Mouse (Mus musculus) left cerebral cortex, postnatal 25 days (tissue): ENCODE results near the gene Thy1. TPM values are rescaled to one million over a fixed set of nuclear protein-coding genes. Genes with fewer than 3 reads are reported as not detected.

Experiments used
- DNase-seq, 2 experiments: peaks; one replicate each; pipeline ENCODE4 v3.0.0; 2022; ENCODE audit warnings: low spot score in 2 of 2, mixed read lengths in 1 of 2
- intact Hi-C: fragments of 180-260 bp; cut with DNase I; formaldehyde crosslinking; loops from one replicate; pipeline ENCODE4 v1.15.1; 2025
- total RNA-seq, 2 experiments: library from RNA; stranded (reverse); gene quantifications; 2 replicates each; pipeline ENCODE4 v1.2.3; 2021

Gene Thy1
- total RNA-seq, 2 experiments from 2014 or later: 826 to 894 TPM

- intact Hi-C loops: no loop called here
- DNase-seq: no peak
Observed at GRCm38 (mm10) chr9:44078136-44078797, 35.1 kb downstream of the Thy1 start.

- intact Hi-C loops: no loop called here
Observed at GRCm38 (mm10) chr9:44078955-44079756, 36.0 kb downstream of the Thy1 start.

DNA sequence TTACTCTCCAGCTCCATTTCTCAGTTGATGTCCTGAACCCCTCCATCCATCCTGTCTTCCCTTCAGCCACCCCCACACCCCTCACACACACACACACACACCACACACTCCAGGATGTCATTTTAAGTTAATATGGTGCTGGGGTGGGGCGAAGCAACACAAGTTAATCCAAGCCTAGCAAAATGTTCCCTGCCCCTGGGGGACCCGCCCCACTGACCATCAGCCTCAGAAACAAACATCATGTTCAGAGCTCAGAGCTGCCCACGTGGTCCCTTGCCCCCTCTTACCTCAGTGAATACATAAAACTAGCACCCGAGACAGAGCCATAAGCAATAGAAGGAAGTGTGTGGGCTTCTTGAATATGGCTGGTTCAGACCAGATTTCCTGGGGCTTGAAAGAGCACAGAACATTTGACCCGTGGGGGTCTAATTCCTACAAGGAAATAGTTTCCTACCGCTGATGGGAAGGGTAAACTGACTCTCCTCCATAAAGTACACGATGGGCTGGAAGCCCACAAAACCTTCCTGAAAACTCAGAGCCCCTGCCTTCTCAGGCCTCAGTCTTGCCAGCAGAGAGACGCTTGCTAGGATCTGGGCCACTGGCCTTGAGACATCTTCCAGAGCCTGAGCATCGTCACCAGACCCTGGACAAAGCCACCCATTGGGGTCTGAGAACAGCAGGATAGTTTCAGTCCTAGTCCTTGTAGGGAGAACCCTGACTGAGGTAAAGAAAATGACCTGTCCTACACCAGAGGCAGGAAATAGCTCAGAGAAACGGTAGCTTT is 37.0 kb downstream of the Thy1 start:
- intact Hi-C loops: loop anchor here (5.0 kb wide), 1 partner anchor 533 kb away; no protein-coding TSS in a partner anchor
- DNase-seq: peak in 1 of 2 experiments; percentile 2

More at GRCm38 (mm10) chr9:44078955-44079756, 36.0 kb downstream of the Thy1 start:
- peak; percentile 57 to 75 for DNase-seq

DNA sequence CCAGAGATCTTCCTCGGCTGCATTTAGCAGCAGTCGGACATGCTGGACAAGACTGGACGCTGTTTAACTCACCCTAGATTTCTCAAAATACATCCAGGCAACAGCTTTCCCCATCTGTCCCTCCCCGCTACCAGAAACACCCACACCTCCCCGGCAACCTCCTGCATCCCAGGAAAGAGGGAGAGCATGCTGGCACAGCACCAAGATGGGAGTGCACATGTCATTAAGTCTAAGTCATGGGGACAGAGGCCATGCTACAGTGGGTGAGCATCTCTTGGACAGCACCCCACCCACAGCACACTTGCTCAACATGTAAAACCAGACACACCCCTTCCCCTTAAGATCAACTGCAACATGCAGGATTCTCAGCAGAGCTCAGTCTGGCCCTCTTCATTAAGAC is 37.8 kb downstream of the Thy1 start:
- peak; percentile 57 to 83 for DNase-seq
- intact Hi-C loops: loop anchor here (5.0 kb wide), 1 partner anchor 534 kb away; no protein-coding TSS in a partner anchor

DNA sequence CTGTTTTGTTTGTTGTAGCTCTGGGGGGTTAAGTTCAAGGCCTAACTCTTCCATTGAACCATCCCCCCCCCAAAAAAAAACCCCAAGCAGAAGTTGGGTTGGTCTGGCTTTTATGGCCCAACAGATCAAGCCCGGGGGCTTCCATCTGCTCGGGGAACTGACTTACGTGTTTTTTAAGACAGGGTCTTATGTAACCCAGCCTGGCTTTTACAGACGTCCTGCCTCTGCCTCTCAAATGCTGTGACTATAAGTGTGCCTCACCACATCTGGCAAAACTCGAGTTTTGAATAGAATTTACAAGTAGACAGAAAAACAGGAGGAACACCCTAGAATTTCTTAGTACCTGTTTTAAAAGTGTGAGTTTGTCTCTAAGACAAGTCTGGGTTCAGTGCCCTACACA is 38.4 kb downstream of the Thy1 start:
- intact Hi-C loops: loop anchor here (5.0 kb wide), 1 partner anchor 534 kb away; no protein-coding TSS in a partner anchor
- no peak for DNase-seq

DNA sequence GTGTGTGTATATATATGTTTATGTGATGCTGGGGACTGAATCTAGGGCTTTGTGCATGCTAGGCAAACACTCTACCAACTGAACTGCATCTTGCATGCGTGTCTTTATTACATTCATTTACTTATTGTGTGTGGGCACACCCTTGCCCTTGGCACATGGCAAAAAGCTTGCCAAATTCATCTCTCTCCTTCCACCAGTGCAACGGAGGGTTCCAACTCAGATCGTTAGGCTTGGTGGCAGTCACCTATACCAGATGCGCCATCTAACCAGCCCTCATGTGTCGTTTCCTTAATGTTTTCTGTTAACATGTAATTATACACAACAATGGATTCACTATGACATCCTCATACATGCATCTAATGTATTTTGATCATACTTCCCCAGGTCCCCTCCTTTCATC is 39.1 kb downstream of the Thy1 start:
- intact Hi-C loops: loop anchor here (5.0 kb wide), 1 partner anchor 535 kb away; no protein-coding TSS in a partner anchor

GRCm38 (mm10) chr9:44083392-44084121 is 40.4 kb downstream of the Thy1 start:
- intact Hi-C loops: loop anchor here (5.0 kb wide), 1 partner anchor 536 kb away; no protein-coding TSS in a partner anchor
- peak; percentile 78 to 95 for DNase-seq

More for the DNA sequence above, 39.1 kb downstream of the Thy1 start:
- no peak for DNase-seq

- intact Hi-C loops: loop anchor here (5.0 kb wide), 1 partner anchor 537 kb away; no protein-coding TSS in a partner anchor
- DNase-seq: no peak
Observed at GRCm38 (mm10) chr9:44084236-44084635, 41.1 kb downstream of the Thy1 start.

- intact Hi-C loops: loop anchor here (5.0 kb wide), 1 partner anchor 537 kb away; no protein-coding TSS in a partner anchor
- DNase-seq: peak; percentile 92 to 93
Observed at GRCm38 (mm10) chr9:44084659-44085229, 41.6 kb downstream of the Thy1 start.

GRCm38 (mm10) chr9:44085276-44085675 is 42.1 kb downstream of the Thy1 start:
- intact Hi-C loops: no loop called here

DNA sequence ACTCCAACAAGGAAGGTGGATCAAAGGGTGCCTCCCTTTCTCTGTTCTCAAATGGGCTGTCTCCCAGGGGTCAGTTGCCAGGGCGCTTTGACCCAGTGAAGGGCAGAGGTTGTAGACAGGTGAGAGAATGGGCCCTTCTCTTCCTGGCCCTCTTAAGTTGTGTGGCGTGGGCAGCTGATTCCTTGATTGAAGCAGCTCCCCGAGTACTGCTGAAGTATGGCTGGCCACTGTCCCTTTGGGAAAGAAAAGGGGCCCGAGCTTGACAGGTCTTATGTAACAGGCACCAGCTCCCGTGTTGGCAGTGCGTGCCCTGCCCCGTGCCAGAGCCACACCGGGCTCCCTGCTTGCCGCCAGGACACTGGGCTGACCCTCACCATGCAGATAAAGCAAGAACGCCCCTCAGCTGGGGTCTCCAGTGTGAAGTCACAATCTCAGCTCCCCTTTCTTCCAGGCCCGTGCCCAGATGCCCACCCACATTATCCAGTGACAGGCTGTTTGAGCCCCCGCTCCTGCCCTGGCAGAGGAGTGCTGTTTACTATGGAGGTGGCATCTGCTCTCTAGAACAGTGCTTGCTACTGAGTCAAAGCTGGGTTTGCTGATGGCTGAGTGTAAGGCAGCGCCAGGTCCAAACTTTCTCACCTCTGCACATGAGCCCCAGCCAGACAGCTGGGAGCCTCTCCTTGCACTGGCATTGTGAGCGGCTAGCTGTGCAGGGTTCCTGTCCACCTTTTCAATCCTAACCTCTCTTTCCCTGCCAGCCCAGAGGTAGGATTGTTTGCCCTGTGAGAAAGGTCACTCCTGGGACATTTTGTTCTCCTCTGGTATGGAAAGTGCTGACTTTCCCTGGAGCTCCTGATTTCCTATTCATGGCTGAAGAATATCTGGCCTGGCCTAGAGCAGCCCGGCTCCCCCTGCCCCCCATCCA is 42.8 kb downstream of the Thy1 start:
- DNase-seq: peak; percentile 73 to 86
- intact Hi-C loops: loop anchor here (2.0 kb wide), 1 partner anchor 19 kb away; the partner anchor contains the start of gene Usp2

More at GRCm38 (mm10) chr9:44085276-44085675, 42.1 kb downstream of the Thy1 start:
- DNase-seq: no peak

DNA sequence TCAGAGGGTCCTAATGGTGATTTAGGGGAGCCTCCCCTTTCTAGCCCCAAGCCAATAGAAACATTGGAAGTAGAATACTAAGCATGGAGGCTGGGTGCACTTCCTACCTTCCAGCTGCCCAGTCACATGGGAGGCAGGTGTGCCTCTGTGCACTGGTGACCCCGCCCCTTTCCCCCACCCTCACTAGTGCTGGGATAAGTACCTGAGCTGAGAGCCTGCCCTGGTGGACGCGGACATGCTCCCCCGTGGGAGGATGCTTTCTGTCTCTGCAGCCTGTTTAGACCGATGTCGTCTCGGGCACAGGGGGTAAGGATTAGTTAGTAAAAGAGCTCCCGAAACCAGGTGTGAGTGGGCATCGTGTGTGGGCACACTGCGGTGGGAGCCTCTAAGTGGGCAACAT is 43.8 kb downstream of the Thy1 start:
- DNase-seq: no peak
- intact Hi-C loops: loop anchor here (2.0 kb wide), 1 partner anchor 20 kb away; the partner anchor contains the start of gene Usp2

- intact Hi-C loops: loop anchor here (2.0 kb wide), 1 partner anchor 21 kb away; the partner anchor contains the start of gene Usp2
- DNase-seq: peak; percentile 62 to 89
Observed at GRCm38 (mm10) chr9:44087761-44088455, 44.7 kb downstream of the Thy1 start.

DNA sequence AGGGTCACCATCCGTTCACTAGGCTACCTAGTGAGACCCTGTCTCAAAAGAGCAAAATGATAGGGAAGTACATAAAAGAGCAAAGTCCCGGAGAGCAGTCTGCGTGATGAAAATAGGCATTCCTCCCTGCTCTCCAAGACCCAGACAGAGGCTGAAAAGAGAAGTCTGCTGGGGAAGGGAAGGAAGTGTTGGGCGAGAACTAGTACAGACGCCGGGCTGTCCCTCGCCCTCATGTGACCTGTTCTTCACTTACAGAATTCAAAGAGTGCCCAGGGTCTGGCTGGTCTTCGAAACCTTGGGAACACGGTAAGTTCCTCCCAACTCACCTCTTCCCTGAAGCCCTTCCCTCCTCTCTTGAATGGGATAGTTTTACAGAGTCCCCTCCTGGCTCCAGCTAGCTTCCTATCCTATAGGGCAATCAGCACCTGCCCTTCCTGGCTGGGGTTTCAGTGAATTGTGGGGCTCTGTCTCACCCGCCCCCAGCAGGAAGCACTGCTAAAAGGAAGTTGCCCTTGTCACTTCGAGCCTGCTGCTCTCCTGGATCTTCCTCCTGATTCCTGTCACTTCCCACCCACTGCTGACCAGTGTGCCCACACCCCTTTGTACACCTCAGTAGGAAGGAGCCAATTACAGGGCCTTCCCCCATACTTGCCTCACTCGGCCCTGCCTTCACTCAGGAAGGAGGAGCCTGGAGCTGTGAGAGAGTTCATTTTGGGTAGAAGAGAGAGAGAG is 45.9 kb downstream of the Thy1 start:
- peak in 1 of 2 experiments; percentile 56 for DNase-seq
- intact Hi-C loops: no loop called here

- DNase-seq: peak; percentile 75 to 90
- intact Hi-C loops: no loop called here
Observed at GRCm38 (mm10) chr9:44093612-44094503, 50.7 kb downstream of the Thy1 start.
